Mouse (Mus musculus): ENCODE results near the gene Ptgfrn. TPM values are rescaled to one million over a fixed set of nuclear protein-coding genes. Genes with fewer than 3 reads are reported as not detected.

Ptgfrn gene
- total and polyA plus RNA-seq, 3 experiments: 16.5 to 48.4 (median 29.1) TPM

DNA sequence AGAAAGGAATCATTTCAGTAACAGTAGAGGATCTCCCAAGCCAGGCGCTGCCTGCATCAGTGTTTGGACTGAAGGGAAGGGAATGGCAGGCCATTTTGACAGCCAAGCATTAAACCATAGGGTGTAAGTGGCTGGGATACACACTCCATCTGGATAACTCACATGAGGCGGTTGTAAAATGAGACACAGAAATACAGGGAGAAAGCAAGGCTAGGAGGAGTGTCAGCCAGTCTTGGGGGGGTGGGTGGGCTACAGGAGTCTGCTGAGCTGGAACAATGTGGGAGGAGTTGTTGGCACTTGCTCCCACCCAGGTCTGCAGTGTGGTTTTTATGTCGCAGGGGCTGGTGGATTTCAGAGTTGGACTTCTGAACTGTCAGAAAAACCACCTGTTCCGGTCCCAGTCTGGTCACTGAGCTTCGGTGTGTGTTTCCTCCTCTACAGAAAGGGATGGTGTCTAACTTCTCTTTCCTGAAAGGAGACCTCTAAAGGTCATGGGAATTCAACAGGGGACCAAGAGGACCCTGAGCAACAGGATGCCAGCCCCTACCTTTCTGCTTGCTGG lies 72.0 kb downstream of the Ptgfrn start:
- DNase-seq: no peak

DNA sequence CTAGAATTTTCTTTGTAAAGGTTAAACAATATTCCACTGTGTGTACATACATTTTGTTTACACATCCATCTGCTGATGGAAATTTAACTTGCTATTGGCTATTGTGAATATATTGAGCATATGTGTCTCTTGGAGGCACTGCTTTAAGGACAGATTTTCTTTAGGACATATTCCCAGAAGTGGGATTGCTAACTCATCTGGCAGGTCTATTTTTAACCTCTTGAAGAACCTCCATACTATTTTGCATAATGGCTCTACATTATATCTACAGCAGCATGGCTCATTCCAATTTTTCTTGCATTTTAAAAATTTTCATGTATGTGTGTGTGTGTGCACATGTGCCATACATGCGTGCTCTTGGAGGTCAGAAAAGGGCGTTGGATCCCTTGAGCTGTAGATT lies 74.1 kb downstream of the Ptgfrn start:
- DNase-seq: no peak

DNA sequence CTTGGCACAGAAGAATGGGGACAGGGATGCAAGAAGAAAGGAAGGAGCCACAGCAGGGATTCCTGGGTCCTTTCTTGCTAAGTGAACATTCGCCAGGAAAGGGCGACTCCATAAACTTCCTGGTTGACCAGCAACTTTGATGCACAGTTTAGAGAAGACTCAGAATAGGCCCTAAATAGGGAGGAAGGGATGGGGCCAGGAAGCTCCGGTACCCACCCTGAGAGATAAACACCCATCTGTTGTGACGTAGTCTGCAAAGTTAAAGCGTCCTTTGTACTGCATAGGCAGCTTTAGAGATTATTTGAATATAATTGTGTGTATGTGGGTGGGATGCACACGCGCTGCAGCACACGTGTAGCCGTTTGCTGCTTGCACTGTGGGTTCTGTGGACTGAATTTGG lies 75.6 kb downstream of the Ptgfrn start:
- no peak for DNase-seq

DNA sequence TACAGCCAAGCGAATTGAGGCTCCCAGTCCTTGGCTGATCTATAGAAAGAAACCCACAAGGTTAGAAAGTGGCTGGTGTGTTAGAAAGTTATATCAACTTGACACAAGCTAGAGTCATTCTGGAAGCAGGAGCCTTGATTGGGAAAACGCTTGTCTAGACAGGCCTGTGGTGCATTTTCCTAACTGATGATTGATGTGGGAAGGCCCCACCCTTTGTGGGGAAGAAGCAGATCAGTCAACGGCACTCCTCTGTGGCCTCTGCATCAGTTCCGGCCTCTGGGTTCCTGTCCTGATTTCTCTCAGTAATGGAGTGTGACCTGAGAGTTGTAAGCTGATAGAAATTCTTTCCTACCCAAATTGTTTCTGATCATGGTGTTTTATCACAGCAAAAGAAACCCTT lies 76.4 kb downstream of the Ptgfrn start:
- no peak for DNase-seq

DNA sequence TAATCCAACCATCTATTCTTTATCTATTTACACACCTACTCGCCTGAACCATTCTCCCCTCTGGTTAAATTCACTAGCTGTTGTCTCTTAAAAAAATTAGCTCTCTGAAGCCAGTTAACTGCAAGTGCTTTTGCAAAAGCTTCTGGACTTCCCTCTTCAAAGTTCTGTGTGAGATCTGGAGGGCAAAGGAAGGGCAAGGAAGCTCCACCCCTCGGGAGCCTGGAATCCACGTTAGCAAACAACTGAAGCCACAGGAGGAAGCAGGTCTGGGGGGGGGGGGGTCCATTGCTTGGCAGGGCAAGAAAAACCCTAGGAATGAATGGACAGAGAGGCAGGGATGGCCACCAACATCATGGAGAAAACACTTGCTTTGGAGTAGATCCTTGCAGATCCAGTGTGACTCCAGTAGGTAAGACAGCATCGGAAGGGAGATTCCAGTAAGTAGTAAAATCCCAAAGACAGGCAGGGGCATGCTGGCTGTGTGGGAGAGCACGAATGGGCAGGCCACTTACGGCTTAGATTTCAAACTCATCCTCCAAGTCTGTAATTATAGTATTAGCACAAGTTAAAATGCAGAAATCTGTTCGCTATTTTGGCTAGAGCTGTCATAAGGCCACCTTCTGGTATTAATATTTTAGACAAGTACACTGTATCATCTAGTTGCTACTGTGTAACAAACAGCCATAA lies 78.5 kb downstream of the Ptgfrn start:
- no peak for DNase-seq

DNA sequence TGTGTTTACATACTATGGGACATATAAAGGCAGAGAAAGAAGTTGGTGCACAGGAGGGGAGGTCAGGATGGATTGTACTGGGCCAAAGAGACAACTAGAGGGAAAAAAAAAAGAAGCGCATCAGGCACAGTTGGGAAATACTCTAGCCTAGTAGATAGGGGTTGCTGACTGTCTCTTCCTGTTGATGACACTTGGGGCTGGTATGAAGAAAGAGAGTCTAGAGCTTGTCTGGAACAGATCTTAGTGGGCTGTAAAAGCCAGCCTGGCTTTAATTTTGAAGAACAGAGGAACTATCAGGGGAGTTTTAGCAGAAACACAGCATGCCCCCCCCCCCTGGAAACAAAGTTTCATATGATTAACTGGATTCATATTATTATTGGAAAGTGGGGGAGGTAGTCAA lies 79.4 kb downstream of the Ptgfrn start:
- DNase-seq: no peak

DNA sequence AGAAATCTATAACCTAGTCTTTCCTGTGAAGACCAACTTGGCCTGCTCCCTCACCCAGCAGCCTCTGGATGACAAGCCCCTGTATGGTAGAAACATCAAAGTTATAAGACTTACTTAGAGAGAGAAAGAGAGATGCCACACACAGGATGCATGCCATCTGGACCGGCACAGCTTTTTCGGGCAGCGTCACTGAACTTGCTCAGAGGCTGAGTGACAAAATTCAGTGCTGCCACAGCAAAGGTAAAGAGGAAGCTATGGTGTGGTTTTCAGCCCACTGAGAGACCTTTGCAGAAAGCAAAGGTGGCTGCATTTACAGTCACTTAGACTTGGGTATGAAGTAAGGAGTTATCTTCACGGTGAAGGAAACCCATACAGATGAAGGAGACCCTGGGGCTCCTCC lies 80.7 kb downstream of the Ptgfrn start, which contains the start of gene Cd101:
Cd101 (minus strand) TSS at position 218 of the 400 bp plus-strand sequence.
- no peak for DNase-seq

DNA sequence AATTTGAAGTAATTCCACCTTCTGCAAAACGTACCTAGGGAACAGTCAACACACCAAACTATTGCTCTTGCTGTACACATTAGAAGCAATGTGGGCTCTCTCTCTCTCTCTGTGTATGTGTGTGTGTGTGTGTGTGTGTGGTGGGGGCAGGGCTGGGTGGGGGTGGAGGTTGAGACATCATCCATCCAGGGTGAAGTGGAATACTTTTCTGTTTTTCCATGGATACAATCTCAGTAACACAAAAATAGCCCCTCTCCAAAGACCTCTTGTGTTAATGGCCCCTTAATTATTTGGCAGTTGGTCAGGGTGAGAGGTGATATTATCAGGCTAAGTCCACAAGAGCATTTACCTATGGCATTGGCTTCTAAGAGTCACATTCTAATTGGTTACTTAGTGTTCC lies 83.3 kb downstream of the Ptgfrn start:
- DNase-seq: no peak

DNA sequence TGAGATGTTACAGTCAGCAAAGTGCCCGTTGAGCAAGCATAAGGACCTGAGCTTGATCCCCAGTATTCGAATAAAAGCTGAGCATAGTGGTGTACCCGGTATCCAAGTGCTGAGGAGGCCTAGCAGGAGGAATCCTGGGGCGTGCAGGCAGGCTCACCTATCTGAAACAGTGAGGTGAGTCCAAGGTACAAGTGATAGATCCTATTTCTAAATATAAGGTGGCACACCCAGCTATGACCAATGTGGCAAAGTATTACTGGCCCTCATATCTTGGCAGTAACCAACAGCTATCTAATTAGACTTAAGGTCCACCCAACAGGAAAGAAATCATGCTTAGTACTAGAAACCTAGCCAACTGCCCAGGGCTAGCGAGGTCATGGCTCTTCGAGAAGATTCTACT lies 87.1 kb downstream of the Ptgfrn start:
- no peak for DNase-seq

DNA sequence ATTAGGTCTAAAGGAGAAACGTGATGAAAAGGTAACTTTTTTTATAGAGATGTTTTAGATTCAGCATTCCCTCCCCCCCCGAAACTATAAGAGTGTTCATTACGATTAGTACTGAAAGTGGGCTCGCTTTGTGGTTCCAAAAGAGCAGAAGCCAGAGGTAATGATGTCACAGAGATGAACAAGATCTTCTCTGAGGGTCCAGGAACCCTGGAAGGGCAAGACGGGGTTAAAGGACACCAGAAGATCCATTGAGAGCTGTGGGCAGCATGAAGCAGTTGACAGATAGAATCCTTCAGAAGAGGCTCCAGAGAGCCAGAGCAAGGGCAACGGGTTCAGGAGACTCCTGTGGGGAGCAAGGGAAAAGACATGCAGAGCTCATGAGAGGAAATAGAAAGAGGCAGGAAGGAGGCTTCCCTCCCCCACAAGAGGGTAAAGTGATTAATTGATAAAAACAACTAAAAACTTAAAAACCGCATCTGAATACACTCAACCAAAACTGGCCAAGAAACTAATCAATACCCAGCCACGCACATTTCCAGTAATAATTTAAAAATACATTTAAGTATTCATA lies 88.5 kb downstream of the Ptgfrn start:
- no peak for DNase-seq

DNA sequence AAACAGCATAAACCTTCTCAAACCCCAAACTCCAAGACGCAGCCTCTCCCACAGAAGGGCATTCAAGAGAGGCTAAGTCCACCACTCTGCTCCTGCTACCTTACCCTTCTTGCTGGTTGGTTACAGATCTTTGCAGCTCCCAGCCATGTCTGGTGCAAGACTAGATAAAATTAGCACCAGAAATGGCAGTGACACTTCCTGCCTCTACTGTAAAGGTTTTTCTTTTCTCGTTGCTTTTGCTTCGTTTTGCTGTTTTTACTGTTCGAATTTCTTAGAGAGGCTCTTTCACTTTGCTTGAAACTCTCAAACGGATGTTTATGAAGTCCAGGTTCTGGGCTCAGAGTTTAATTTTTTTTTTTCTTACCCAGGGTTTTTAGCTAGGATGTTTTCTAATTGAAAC lies 89.0 kb downstream of the Ptgfrn start:
- no peak for DNase-seq

DNA sequence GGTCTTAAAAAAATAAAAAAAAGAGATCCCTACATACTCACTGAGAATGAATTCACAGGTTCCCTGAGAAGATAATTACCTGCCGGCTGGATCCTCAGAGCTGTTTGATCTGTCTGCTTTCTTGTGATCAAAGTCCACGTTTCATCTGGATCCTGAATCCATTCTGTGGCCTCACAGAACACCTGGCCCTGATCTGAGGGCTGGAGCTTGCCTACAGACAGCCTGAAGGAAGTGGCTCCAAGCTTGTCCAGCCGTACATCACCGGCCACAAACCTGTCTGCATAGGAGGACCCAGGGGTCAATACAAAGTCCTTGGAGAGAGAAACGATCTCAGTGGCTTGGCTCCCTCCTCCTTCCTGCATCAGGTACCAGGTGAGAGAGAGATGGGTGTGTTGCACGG lies 91.6 kb downstream of the Ptgfrn start:
- DNase-seq: no peak

DNA sequence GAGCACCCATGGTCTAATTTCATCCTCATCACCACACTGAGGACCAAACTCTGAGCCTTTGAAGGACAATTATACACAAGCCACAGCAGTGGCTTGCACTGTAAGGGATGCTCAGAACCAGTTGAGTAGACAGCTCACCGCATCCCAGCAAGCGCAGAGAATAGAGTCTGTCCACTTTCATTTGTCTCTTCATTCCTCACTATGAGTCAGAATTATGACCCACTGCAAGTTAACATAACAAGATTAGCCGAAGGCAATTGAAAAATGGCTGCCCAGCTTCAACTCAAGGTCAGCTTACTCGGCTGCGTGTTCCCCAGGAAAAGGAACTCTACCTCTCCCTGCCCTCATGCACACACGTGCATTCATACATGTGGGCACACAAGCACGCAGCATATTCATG lies 94.0 kb downstream of the Ptgfrn start:
- peak; percentile 52 for DNase-seq

DNA sequence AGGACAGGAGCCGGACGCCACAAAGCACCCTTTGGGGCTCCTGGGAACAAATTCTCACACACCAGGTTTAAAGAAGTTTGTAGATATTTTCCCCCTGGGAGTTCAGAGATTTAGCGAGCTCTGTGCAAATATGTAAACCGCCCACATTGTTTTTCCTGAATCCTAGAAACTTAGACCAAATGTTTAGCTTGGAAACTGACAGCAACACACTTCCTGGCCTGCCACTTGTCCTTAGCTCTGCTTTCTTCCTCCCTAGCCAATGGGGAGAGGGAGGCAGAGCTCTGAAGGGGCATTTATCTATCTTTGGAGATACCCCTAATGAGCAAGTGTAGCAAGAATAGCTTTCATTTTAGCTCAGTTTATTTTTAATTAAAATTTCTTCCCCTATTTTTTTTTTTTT lies 94.8 kb downstream of the Ptgfrn start:
- no peak for DNase-seq

DNA sequence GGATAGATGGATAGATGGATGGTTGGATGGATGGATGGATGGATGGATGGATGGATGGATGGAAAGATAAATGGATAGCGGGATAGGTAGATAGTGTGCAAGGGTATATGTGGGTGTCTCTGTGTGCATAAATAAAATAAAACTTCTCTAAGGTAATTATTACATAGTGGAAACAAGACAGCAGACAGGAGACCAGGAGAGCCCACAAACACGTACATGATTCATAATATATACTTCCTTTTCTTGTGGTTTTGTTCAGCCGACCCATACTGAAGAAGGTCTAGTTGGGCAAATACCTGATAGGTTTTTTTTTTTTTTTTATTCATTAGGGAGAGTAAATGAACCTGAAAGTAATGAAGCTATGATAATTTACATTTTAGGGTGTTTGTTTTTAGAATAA lies 96.5 kb downstream of the Ptgfrn start:
- no peak for DNase-seq

DNA sequence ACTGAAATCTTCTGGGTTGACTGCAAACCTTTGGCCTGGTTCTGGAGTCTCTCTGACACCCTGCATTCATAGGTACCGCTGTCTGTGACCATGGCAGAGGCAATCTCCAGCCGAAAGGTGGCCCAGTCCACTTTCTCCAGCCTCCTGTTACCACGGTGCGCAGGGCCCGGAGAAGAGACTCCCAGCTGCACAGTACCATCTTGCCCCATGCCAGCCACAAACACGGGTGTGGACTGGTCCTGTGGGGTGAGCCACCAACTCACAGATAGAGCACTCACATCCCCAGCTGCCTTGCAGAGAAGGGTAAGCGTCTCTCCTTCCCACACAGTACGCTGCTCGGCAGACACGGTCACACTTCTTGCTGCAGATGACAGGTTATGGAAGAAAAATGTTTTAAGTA lies 97.1 kb downstream of the Ptgfrn start:
- no peak for DNase-seq

DNA sequence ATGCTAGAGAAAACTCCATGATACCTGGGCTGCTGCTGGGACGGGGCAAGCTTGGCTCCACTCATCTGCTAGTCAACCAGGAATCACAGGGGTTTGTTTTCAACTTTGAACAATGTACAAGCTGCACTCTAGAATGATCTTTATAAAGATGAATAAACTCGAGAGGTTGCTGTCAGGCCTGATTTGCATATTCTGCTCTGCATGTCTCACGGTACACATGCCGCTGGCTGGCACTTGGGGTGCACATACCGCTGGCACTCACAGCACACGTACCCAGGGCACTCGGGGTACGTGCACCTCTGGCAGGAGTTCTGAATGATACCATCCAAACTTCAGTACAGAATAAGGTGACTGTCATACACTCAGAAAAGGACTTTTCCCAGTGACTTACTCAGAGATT lies 97.5 kb downstream of the Ptgfrn start:
- DNase-seq: no peak

DNA sequence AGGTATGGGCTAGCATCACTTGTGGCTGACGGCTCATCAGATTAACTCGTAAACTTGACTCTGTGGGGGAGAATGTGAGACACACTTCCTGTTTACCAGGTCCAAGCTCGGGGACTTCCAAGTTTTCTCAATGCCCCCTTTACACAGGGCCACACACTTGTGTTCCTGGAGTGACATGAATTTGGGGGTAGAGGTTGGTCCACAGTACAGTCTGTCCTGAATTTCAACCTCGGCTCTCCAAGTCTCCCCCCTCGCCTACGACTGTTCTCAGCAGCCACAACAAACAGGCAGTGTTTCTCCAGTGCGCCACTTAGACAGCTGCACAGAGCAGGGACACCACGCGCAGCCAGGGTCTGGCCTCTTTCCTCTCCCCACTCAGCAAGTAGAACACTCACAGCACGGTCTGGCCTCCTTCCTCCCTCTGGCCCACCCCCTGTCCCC lies 97.9 kb downstream of the Ptgfrn start:
- DNase-seq: no peak

DNA sequence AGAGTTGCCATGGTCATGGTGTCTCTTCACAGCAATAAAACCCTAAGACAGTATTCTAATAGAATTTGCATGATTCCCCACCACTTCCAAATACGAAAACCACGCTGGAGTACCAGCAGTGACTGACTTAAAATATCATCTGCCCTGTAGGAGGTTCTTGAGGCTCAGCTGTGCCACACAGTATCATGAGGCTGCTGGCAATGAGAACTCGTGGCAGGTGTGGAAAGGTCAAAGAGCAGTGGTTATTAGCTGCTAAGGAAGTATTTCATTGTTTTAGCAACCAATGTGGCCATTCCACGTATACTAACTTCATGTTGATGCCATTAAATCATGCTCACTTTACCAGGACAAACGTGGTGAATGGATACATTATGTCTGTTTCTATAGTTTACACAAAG lies 98.9 kb downstream of the Ptgfrn start:
- DNase-seq: no peak

DNA sequence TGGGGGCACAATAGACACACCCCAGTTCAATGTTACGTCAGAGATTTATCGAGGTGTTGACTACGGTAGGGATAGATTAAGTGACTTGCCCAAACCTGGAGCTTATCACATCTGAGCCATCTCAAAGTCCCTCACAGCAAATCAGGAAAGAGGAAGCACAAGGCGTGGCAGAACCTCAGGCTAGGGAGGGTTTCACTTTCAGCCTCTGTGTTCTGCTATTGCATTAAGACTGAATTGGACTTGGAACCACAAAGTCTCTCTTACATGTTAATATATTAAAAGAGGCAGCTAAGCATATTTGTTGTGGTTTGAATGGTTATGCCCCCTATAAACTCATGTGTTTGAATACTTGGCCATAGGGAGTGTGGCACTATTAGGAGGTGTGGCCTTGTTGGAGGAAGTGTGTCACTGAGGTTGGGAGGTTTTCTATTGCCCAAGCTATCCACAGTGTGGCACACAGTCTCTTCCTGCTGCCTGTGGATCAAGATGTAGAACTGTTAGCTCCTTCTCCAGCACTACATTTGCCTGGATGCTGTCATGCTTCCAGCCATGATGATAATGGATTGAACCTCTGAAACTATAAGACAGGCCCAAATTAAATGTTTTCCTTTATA lies 99.4 kb downstream of the Ptgfrn start:
- no peak for DNase-seq

DNA sequence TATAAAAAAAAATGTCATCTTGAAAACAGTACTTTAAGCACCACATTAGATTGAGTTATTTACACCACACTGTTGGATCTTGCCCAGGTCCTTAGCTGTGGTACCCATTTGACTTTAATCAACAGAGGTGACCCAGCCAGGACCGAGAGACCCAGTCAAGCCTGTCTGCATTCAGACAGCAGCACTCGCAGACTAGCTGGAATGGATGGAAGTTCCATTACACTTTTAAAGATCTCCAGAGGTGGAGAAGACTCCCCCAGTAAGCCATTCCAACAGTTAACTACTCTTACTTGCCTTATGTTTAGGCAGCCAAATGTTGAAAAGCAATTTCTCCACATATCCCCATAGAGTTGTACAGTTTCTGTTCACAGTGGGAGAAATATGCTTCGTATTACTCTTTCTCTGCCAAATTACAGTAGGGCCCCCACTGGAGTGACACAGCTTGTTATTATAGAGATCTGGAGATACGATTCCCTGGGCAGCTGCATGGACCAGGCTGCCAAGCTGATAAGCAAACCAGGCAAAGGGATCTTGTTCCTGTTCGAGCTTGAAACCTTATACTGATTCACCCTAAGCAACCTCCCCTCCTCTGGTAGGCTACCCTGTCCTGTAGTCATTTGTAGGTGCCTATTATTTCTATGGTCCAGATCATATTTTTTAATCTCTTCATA lies 102.8 kb downstream of the Ptgfrn start:
- DNase-seq: no peak

DNA sequence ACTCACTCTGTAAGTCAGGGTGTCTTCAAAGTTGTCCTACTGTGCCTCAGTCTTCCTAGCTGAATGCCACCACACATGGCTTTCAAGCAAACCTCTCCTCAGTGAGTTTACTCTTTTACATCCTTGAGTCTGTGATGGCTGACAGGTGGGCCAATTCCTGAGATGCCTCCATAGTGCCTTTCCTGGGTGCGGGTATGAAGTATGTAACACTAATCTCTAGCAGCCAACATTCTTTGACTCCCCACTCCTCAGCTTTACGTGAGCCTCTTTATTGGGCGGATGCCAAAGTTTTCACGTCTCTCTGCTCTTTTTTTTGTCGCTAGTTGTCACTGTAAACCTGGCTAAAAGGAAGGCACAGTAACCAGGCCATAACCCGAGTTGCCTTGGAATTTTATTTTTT lies 104.7 kb downstream of the Ptgfrn start:
- DNase-seq: no peak
